Mouse (Mus musculus) forebrain, embryonic 10.5 days (tissue): ENCODE measurements around the gene Fam71a. TPM values are rescaled to one million over a fixed set of nuclear protein-coding genes. Genes with fewer than 3 reads are reported as not detected.
A peak's percentile ranks its signal among the peaks of the same experiment; 100 is the strongest.
"Not testable (repeated sequence)": the region's sequence is repeated elsewhere in the genome, so short reads cannot be mapped to it uniquely, and the experiment has no call there.

Source experiments
- DNase-seq: peaks from one replicate; pipeline ENCODE4 v3.0.0-alpha.2; 2017; ENCODE audit warnings: low spot score; ENCODE audit errors: extremely low spot score
- H3K27ac ChIP-seq: fragments of 300-500 bp; sonication (generic); 2 replicates; pipeline ENCODE4 v1.5.1; 2016; ENCODE audit warnings: mild to moderate bottlenecking
- H3K27me3 ChIP-seq: fragments of 300-500 bp; sonication (generic); 2 replicates; pipeline ENCODE4 v1.6.1; 2016; ENCODE audit warnings: mild to moderate bottlenecking; ENCODE audit not compliant: poor library complexity, severe bottlenecking
- H3K36me3 ChIP-seq: fragments of 300-500 bp; sonication (generic); replicated peaks from 2 replicates; pipeline ENCODE4 v1.6.1; 2016; ENCODE audit warnings: mild to moderate bottlenecking, moderate library complexity
- H3K4me1 ChIP-seq: fragments of 300-500 bp; sonication (generic); 2 replicates; pipeline ENCODE4 v1.6.1; 2016
- H3K4me3 ChIP-seq: fragments of 300-500 bp; sonication (generic); 2 replicates; pipeline ENCODE4 v1.5.1; 2016; ENCODE audit warnings: mild to moderate bottlenecking, moderate library complexity
- H3K9me3 ChIP-seq: fragments of 300-500 bp; sonication (generic); 2 replicates; pipeline ENCODE4 v1.6.1; 2016; ENCODE audit warnings: mild to moderate bottlenecking, moderate library complexity
- WGBS: fragments of 180-500 bp; shearing (Covaris S2); methylation state at CpG from one replicate; pipeline ENCODE4 v1.1.7; 2016; 5-methylcytosine and 5-hydroxymethylcytosine counted together
- polyA plus RNA-seq: library from polyadenylated mRNA; unstranded; fragments of >200 nt; fragmentation: Nextera tagmentation; extraction: Ambion mirVana; gene quantifications from 2 replicates; pipeline ENCODE4 v1.2.1, GENCODE M21; 2016

Fam71a gene
- polyA plus RNA-seq, 1 experiment from 2014 or later, result not detected

DNA sequence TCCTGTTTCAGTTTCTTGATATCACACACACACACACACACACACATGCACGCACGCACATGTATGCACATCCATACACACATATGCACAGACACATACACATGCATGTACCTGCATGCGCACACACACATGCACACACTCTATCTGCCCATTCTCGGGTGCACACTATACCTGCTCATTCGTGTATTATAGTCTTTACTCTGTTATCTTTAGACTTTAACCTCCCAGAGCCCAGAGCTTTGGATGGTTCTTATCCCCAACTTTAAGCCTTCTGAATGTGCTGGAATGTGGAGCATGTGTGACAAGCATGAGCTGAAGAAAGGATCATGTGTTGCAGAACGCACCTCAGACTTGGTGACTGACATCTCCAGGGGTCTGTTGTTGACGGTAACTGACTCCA, 12.3 kb upstream of the Fam71a start:
- 77% methylated on average over 7 of the region's 7 CpGs for WGBS
- H3K27me3 ChIP-seq, result peaks cover 44% of the 10 kb centered on the region

GRCm38 (mm10) chr1:191172487-191172886, 7.9 kb upstream of the Fam71a start:
- H3K27me3 ChIP-seq, result peaks cover under 1% of the 10 kb centered on the region; the same call in 1 of the 2 replicates
- no peaks in the 10 kb centered on the region for H3K36me3 ChIP-seq
- WGBS, result 20% methylated on average over 6 of the region's 6 CpGs
- H3K4me3 ChIP-seq, result no peak overlapping the region
- H3K4me1 ChIP-seq, result peaks cover 9% of the 10 kb centered on the region; the same call in 1 of the 2 replicates
- H3K9me3 ChIP-seq, result no peaks in the 10 kb centered on the region
- no peak overlapping the region for H3K27ac ChIP-seq
- DNase-seq, result no peak

More for the DNA sequence above, 12.3 kb upstream of the Fam71a start:
- no peak overlapping the region for H3K4me3 ChIP-seq
- H3K9me3 ChIP-seq, result no peaks in the 10 kb centered on the region
- H3K27ac ChIP-seq, result no peak overlapping the region
- H3K36me3 ChIP-seq, result no peaks in the 10 kb centered on the region
- no peak for DNase-seq
- H3K4me1 ChIP-seq, result peaks cover 41% of the 10 kb centered on the region

DNA sequence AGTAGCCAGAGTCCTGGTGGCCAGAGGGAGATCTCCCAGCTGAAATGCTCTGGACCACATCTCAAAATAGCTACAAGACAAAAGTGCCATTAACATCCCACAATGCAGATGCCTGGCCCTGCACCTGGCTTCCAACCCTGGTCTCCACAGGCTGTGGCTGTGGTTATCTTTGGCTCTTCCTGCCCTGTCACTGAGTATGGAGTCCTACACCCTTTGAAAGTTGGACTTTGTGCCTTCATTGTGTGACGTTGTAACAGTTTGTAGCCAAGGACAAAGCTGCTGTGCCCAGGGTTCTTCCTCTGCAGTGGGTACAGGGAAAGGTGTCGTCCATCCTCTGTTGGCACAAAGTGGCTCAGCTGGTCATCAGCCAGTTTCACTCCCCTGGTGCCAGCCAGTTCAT, 5.8 kb upstream of the Fam71a start:
- no peaks in the 10 kb centered on the region for H3K36me3 ChIP-seq
- WGBS, result 92% methylated on average over 2 of the region's 2 CpGs
- H3K9me3 ChIP-seq, result no peaks in the 10 kb centered on the region
- H3K4me3 ChIP-seq, result no peak overlapping the region
- no peak for DNase-seq
- H3K4me1 ChIP-seq, result 0 out of 2 replicates have a peak, but pooled peaks cover 6% of the 10 kb centered on the region
- no peaks in the 10 kb centered on the region for H3K27me3 ChIP-seq
- H3K27ac ChIP-seq, result no peak overlapping the region

DNA sequence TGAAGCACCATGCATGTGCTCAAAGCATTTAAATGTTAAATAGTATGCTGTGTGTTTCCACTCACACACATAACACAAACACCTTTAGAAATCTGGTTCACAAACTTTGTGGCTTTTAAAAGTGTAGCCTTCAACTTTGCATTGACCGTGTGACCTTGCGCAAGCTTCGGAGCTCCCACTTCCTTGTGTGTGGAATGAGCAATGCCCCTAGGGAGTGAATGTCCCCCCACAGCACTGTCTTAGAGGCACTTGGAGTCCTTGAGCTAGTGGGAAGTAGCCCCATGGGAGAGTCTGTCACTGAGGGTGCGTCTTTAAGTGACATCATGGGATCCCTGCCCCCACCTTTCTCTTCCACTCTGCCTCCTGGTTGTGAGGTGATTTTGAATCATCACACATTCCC, 1.6 kb upstream of the Fam71a start:
- H3K4me3 ChIP-seq, result no peak overlapping the region
- WGBS, result 85% methylated on average over 4 of the region's 4 CpGs
- H3K36me3 ChIP-seq, result no peaks in the 10 kb centered on the region
- no peak overlapping the region for H3K27ac ChIP-seq
- no peaks in the 10 kb centered on the region for H3K9me3 ChIP-seq
- no peaks in the 10 kb centered on the region for H3K27me3 ChIP-seq
- DNase-seq, result no peak
- H3K4me1 ChIP-seq, result 0 out of 2 replicates have a peak, but pooled peaks cover 6% of the 10 kb centered on the region

GRCm38 (mm10) chr1:191154314-191154713, 10.3 kb downstream of the Fam71a start:
- Histone ChIP-seq H3K4me3 (no peak overlapping the region), H3K9me3 (peaks cover 16% of the 10 kb centered on the region), H3K36me3 (no peaks in the 10 kb centered on the region), H3K27ac (no peak overlapping the region), H3K27me3 (no peaks in the 10 kb centered on the region), H3K4me1 (0 out of 2 replicates have a peak, but pooled peaks cover 5% of the 10 kb centered on the region)
- DNase-seq, result no peak
- WGBS, result 70% methylated on average over 3 of the region's 3 CpGs

DNA sequence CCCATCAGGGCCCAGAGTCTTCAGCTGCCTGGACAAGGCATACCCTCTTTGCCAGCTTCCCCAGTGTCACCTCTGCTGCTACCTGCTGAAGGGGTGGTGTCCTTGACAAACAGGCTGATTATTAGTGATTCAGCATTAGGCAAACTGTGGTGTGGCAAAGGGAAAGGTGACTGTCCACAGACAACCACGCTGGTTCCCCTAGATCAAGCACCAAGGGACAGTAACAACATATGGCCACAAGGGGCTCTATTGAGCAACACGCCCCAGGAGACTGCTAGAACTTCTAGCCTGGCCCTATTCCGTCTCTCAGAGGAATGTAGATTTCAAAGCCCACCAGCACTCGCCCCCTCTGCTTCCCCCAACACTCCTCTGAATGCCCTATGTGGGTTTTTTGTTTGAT, 11.6 kb downstream of the Fam71a start:
- no peaks in the 10 kb centered on the region for H3K36me3 ChIP-seq
- 15% methylated on average over 4 of the region's 4 CpGs for WGBS
- no peak overlapping the region for H3K27ac ChIP-seq
- H3K4me3 ChIP-seq, result no peak overlapping the region
- no peaks in the 10 kb centered on the region for H3K27me3 ChIP-seq
- peaks cover 16% of the 10 kb centered on the region for H3K9me3 ChIP-seq
- H3K4me1 ChIP-seq, result 0 out of 2 replicates have a peak, but pooled peaks cover 5% of the 10 kb centered on the region
- DNase-seq, result peak; percentile 35

DNA sequence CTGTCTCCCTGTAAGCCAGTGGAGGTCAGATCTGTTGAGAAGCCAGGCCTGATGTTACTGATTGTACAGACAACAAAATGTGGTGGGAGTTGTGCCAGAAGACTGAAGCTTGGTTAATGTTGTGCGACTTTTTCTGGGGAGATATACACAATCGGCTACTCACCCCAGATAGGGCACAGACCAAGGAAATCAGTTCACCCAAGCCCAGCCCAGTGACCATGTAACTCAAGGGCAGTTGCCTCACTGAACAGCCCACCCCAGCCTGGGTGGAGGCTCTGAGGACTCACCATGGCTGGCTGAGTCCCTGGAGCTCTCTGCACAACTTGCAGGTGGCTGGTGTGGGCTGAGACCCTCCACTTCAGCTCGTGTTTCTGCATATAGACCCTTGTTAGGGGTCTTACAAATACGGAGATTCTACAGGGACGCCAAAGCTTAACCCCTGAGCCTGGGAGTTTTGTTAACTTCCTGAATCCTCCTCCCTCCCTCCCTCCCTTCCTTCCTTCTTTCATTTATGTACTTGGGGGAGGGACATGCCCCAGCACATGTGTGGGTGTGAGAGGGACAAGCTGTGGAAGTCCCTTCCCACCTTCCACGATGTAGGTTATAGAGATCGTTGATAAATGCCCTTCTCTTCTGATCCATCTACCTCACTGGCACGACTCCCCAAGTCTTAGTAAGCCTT, 13.6 kb downstream of the Fam71a start:
- DNase-seq, result no peak
- H3K9me3 ChIP-seq, result peaks cover 1% of the 10 kb centered on the region; the same call in 1 of the 2 replicates
- H3K27me3 ChIP-seq, result no peaks in the 10 kb centered on the region
- no peaks in the 10 kb centered on the region for H3K36me3 ChIP-seq
- 0 out of 2 replicates have a peak, but pooled peaks cover 5% of the 10 kb centered on the region for H3K4me1 ChIP-seq
- no peak overlapping the region for H3K27ac ChIP-seq
- 88% methylated on average over 8 of the region's 8 CpGs for WGBS
- no peak overlapping the region for H3K4me3 ChIP-seq

- H3K27me3 ChIP-seq, H3K4me1 ChIP-seq, H3K36me3 ChIP-seq, H3K9me3 ChIP-seq, H3K4me3 ChIP-seq, H3K27ac ChIP-seq, DNase-seq: not testable (repeated sequence)
- WGBS, result 86% methylated on average over 5 of the region's 5 CpGs
Measured at GRCm38 (mm10) chr1:191149489-191149888, 15.1 kb downstream of the Fam71a start.

DNA sequence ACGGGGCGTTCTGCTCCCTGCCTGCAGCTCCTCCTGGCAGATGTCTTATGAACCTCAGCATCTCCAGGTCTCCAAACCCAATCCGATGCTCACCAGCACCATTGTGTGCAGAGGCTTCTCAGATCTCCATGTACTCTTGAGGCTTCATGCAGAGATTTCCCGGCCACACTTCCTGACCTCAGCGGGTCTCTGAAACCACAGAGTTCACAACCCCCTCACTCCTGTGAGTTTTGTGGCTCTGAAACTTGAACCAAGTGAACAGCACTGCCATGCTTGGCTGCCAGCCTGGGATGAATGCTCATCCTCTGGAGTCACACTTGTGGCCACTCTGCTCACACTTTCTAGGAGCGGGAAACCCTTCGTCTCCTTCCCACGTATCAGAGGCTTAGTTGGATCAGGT, 23.6 kb downstream of the Fam71a start:
- Histone ChIP-seq H3K27ac (no peak overlapping the region), H3K36me3 (no peaks in the 10 kb centered on the region), H3K4me1 (0 out of 2 replicates have a peak, but pooled peaks cover 4% of the 10 kb centered on the region), H3K27me3 (no peaks in the 10 kb centered on the region), H3K4me3 (no peak overlapping the region), H3K9me3 (peaks cover 6% of the 10 kb centered on the region; the same call in 1 of the 2 replicates)
- 91% methylated on average over 8 of the region's 8 CpGs for WGBS
- DNase-seq, result no peak

DNA sequence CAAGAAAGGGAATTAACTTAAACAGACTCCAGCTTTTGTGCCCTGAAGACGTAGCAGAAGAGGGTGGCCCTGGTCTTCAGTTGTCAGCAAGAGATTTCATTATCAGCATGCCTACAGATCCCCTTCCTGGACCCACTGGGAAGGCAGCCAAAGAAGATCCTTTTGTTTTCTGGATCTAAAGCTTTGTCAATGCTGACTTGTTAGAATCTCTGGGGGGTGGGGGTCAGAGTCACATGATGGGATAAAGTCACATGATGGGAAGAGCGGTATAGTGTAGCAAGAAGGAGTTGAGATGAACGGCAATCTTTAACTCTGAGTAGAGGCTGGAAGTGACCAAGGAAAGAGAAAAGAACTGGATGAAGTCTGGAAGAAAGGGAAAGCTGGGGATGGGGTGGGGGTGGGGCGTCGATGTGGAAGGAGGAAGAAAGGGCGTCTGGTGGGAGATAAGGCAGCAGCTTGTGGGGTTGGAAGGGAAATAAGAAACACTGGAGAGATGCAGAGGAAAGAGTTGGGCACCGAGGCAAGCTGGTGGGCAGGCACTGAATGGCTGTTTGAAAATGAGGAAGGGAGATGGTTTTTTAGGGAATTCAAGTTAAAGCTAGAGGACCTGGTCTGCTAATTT, 25.6 kb downstream of the Fam71a start:
- H3K27me3 ChIP-seq, result no peaks in the 10 kb centered on the region
- H3K27ac ChIP-seq, result no peak overlapping the region
- peaks cover 6% of the 10 kb centered on the region; the same call in 1 of the 2 replicates for H3K9me3 ChIP-seq
- no peak overlapping the region for H3K4me3 ChIP-seq
- 0 out of 2 replicates have a peak, but pooled peaks cover 4% of the 10 kb centered on the region for H3K4me1 ChIP-seq
- H3K36me3 ChIP-seq, result no peaks in the 10 kb centered on the region
- 76% methylated on average over 7 of the region's 7 CpGs for WGBS
- DNase-seq, result no peak

GRCm38 (mm10) chr1:191138436-191138835, 26.2 kb downstream of the Fam71a start:
- no peak overlapping the region for H3K4me3 ChIP-seq
- DNase-seq, result no peak
- 0 out of 2 replicates have a peak, but pooled peaks cover 6% of the 10 kb centered on the region for H3K4me1 ChIP-seq
- H3K36me3 ChIP-seq, result no peaks in the 10 kb centered on the region
- H3K9me3 ChIP-seq, result peaks cover 6% of the 10 kb centered on the region; the same call in 1 of the 2 replicates
- H3K27ac ChIP-seq, result no peak overlapping the region
- H3K27me3 ChIP-seq, result no peaks in the 10 kb centered on the region
- WGBS, result 88% methylated on average over 4 of the region's 4 CpGs

GRCm38 (mm10) chr1:191135406-191135805, 29.2 kb downstream of the Fam71a start:
- H3K27ac ChIP-seq, result no peak overlapping the region
- H3K36me3 ChIP-seq, result no peaks in the 10 kb centered on the region
- no peaks in the 10 kb centered on the region for H3K9me3 ChIP-seq
- 0 out of 2 replicates have a peak, but pooled peaks cover 12% of the 10 kb centered on the region for H3K4me1 ChIP-seq
- WGBS, result 61% methylated on average over 4 of the region's 4 CpGs
- no peaks in the 10 kb centered on the region for H3K27me3 ChIP-seq
- DNase-seq, result no peak
- no peak overlapping the region for H3K4me3 ChIP-seq

GRCm38 (mm10) chr1:191132934-191133333, 31.7 kb downstream of the Fam71a start:
- Histone ChIP-seq H3K36me3 (no peaks in the 10 kb centered on the region), H3K27me3 (no peaks in the 10 kb centered on the region), H3K4me1 (0 out of 2 replicates have a peak, but pooled peaks cover 12% of the 10 kb centered on the region), H3K27ac (no peak overlapping the region), H3K4me3 (no peak overlapping the region), H3K9me3 (peaks cover 11% of the 10 kb centered on the region)
- 82% methylated on average over 5 of the region's 5 CpGs for WGBS
- DNase-seq, result no peak
